Mouse (Mus musculus): ENCODE measurements around the gene Nlrp3.

The Nlrp3 gene

GRCm38 (mm10) chr11:59614120-59614519 is 72.8 kb downstream of the Nlrp3 start:
- DNase-seq (ENCODE audit: low read depth, low spot score): peak; percentile 44

All from telencephalon, adult 2 months (tissue).